Mouse (Mus musculus) left cerebral cortex, adult 18-20 months (tissue): Measurements from ENCODE around the gene Naga. TPM values are rescaled to one million over a fixed set of nuclear protein-coding genes. Genes with fewer than 3 reads are reported as not detected.
A peak's percentile ranks its signal among the peaks of the same experiment; 100 is the strongest.
"Not testable (repeated sequence)": the region's sequence is repeated elsewhere in the genome, so short reads cannot be mapped to it uniquely, and the experiment has no call there.

Source experiments
- DNase-seq, 2 experiments: peaks; one replicate each; pipeline ENCODE4 v3.0.0; 2021 to 2022; ENCODE audit warnings: low spot score in 2 of 2, mixed read lengths in 1 of 2
- long read RNA-seq, 2 experiments: library from polyadenylated mRNA; stranded (forward); transcript quantifications; one replicate each; pipeline ENCODE4 v2.0.0; 2021
- total RNA-seq, 2 experiments: library from RNA; stranded (reverse); gene quantifications; 2 replicates each; pipeline ENCODE4 v1.2.3; 2021

Gene Naga
- total RNA-seq, result 10 to 100 TPM; 29.1 to 30.2 TPM
- long read RNA-seq, experiment 1, transcript Naga-201 (10 exons, 1,913 nt), result major isoform, 12 of 33 reads
- long read RNA-seq, experiment 1, partial matches to known transcripts, result 7 of 33 reads
- long read RNA-seq, experiment 1, other reads (novel, unspliced or antisense), result 11 of 33 reads
- long read RNA-seq, experiment 2, transcript Naga-201 (10 exons, 1,913 nt), result major isoform, 13 of 14 reads
- long read RNA-seq, experiment 2, partial matches to known transcripts, result 0 of 14 reads
- long read RNA-seq, experiment 2, other reads (novel, unspliced or antisense), result 0 of 14 reads

DNA sequence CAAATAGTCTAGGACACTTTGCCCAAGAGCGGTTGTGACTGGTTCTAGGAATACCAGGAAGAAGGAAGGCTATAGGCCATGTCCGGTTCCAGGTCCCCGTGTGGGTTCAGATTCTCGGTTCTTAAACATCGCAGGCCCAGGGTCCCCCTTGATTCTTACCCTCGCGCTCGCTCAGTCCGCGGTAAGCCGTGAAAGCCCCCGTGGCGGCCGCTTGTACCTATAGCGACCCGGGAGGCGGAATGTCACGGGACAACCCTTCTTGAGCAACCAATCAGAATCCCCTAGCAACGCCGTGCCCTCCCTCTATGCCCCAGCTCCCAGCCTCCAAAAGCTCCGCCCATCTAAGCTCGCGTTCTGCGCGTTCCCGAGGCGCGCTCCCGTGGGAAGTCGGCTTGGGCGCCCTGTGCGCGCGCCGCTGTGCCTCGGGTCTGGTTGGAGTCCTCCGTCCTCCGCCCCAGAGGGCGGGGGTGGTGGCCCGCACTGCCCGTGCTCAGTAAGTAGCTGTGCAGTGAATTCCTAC lies at the start of gene Naga, which contains the start of the genes Pheta2 and Smdt1:
Gene Naga, minus strand, starts transcription at position 333 of the 520 bp plus-strand sequence.
Gene Pheta2, plus strand, starts transcription at position 350 of the 520 bp plus-strand sequence.
Gene Smdt1, plus strand, starts transcription at position 367 of the 520 bp plus-strand sequence.
- peak; percentile 92 to 93 for DNase-seq

DNA sequence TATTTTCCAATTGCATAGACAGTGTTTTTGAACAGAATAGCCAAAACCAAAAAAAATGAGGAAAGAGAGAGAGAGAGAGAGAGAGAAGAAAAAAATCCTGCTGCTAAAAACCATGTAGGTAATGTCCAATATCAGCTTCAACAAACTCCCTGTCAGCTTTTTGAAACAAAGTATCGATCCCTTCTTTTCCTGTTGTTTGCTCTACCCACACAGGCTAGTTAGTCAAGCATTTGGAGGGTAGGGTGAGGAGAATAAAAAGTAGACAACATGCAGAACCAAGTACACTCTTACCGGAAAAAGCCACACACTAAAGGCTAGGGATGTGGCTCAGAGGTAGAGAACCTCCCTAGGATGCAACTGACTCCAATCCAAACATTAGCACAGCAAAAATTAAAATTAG lies 47.0 kb upstream of the Naga start:
- no peak for DNase-seq

DNA sequence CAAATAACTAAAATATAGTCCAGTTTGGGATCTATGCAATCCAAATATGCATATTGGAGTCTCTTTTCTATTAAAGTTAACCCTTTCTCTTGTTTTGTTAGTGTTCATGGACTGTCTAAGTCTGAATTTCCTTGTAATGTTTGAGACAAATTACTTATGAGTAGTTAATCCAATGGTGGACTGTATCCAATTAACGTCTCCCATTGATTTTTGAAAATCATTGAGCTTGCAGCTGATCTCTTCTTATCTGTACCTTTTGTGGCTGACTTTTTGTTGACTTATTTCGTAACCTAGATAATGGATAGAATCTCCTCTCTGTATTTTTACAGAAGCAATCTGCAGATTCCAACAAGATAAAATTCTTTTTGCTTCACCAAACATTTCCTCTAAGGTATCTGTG lies 43.7 kb upstream of the Naga start:
- DNase-seq, result no peak

DNA sequence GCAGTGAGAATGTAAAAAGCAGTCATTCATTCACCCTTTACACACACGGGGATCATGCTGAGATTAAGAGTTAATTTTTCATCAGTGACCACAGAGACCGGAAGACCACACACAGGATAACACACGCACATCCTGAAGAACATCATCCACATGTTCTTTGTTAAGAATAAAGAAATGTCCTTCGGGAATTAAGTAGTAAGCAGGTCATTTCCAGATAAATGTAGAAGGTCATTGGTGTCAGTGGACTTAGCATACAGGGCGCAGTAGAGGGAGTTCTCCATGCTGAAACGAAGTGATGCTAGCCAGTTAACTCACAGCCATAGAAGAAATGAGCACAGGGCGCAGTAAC lies 42.0 kb upstream of the Naga start:
- DNase-seq, result no peak

DNA sequence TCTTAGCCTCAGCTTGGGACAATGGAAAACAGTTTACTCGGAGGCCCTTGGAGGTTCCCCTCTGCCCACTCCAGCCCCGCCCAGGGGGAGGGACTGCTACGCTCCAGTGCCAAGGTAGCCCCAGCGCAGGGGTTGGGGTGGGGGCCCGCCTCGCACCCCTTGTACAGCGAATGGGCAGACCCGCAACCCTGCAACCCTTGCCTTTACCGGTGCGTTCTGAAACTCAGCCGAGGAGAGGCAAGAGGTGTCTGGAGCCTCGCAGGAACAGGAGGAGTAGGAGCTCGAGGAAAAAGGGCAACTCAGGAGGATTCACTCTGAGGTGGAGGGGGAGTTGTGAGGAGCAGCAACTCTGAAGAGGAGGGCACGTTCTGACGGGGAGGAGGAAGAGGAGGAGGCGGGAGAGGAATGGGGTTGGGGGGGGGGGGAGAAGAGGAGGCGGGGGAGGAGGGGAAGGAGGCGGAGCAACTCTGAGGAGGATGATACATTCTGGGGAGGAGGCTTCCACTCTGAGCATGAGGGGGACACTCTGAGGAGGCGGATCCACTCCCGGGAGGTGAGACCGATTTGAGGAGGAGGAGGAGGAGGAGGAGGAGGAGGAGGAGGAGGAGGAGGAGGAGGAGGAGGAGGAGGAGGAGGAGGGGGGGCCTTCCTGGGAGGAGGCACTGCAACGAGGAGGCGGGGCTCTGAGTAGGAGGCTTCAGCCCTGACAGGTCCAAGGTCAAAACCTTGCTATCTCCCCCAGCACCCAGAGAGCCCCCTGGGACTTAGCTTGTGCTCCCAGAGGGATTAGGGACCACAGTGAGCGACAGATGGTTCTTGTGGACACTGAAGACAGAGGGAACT lies 41.4 kb upstream of the Naga start, which contains the start of gene Cyp2d22:
Gene Cyp2d22, minus strand, starts transcription at position 390 of the 843 bp plus-strand sequence.
- no peak for DNase-seq

DNA sequence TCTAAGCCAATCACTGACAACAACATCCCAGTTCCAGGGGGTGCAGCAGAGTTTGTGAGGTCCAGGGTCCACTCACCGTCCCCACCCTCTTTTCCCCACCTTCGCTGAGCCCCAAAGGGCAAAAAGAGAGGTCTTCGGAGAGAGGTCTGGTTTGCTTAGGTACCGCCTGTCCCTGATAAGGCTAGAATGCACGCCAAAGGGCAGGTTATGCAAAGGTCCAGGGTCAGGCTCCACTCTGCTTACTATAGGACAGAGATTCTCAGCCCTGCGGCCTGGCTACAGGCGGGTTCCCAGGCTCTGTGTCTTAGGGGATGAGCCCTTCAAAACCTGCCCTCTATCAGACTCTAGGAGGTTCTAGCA lies 40.8 kb upstream of the Naga start:
- no peak for DNase-seq

DNA sequence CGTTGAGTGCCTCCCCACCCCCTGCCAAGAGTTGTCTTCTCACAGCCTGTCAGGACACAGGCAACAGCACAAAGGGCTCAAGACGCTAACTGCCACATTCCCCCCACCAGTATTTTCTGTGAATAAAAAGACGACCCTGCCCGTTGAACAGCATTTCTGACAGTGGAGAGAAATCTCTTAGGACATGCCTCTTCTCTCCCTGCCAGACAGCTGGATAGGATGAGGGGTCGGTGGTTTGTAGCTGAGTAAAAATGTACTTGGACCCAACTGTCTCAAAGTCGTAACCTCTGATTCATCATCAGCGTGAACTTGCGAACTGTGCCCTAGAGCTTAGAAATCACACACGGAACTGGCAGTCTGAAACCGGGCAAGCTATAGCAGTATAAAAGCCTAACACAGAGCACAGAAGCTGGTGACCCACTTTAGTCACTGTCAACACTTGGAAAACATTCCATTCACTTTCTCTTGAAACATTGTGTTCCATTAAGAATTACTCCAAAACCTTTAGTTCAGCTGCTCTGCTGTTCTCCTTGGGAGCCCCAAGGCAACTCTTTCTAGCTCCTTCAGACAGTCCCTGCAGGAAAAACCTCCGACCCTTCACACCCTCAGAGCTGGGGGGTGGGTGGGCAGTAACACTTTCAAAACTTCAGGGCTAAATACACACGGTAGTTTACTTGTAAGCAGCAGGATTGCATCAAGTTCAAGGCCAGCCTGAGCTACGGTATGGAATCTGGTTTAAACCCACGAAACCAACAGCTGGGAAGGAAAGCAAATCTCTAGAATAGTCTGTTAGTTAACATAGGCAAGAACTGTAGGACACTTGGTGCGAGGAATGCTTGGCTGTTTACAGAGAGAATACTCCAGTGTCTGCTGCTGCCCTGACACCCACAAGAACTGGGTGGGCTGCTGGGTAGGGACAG lies 39.8 kb upstream of the Naga start:
- DNase-seq, result no peak

DNA sequence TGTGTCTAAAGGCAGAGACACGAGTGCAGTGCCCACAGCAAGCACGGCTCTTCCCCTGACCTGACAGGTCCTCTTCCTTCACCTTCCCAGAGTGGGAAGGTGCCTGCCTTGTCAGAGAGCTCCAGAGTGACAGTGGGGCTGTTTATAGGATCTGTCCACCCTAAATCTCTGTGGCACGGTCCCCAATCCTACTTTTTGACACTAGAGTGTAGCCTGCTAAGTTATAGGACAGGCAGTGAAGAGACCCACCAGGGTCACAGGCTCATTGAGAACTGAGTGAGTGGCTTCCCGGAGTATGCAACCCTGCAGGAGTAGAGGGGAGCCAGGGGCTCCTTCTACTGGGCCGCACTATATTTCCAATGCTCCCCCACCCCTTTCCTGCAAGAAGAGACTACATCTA lies 39.0 kb upstream of the Naga start:
- no peak for DNase-seq

DNA sequence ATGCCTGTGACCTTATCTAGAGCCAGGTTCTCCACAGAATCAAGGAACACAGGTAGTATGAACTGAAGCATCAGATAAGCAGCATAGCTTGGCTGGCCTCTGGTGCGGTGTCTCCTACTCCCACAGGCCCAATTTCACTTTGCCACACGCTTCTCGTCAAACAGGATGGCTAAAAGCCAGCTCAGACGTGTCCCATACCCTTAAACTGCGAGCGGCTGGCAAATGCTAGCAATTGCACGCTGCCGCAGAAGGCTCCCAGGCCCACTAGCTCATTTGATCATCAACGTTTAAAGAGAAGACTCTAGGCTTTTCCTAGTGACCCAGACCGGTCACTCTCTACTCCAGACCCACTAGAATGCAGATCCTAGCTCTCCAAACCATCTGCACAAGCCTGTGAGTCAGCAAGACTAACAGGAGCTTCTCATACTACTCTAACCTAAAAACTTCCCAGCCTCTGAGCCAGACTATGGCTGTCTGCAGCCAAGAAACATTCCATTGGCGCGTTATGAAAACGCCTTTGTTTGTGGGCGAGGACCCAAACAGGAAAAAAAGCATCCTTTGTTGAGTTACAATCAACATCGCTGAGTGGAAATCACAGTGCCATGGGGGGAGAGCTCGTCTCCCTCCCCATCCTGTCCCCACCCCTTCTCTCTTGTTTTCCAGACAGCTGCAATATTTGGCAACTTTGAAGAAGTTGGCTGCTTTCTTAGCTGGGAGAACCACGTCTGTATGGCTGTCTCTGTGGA lies 37.8 kb upstream of the Naga start:
- DNase-seq, result peak; percentile 32 to 56

DNA sequence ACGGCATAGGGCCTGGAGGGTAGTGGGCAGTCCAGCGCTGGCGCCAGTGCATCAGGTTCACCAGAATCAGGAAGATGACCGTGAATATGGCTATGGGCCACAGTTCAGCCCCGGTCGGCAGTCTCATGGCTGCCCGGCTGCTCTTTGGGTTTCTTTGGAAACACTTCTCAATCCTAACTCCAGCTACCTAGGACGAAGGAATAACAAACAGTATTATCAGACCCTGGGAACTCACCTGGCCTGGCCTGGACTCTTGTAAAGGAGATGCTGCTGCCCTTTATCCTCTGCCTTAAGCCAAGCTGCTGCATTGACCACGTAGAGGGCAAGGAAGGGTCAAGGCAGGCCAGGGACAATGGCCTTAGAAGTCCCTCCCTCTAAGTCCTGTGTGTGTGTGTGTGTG lies 37.1 kb upstream of the Naga start:
- no peak for DNase-seq

DNA sequence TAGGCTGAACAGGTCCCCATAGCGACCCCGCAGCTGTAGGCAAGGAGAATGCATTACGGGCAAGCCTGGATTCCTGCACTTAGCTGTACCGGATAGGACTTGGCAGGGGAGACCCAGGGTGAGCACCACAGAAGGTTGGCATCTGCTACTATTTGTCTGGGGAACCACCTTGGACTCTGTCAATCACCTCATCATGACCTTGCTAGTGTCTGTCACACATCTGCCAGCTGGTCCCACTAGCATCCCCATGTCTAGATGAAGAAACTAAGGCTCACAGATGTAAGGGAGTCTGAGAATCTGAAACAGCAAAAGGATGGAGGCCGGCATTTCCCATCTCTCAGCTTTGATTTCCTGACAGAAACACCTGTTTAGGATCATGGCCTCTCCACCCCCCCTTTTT lies 35.7 kb upstream of the Naga start:
- DNase-seq, result no peak

DNA sequence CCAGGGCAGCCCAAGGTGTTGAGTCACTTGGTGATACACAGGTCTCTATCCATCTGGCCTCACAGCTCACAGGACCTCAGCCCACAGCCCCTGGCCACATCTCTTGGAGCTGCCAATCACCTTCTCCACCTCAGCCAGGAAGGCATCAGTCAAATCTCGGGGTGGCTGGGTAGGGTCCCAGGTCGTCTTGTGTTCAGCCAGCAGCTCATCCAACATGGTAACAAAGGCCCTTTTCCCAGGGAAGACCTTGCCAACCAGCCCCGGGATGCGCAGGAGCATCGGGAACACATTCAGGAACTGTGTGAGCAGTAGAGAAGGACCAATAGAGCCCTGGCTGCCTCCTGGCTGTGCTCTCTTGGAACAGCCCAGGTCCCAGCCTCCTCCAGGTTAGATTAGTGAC lies 34.3 kb upstream of the Naga start:
- no peak for DNase-seq

DNA sequence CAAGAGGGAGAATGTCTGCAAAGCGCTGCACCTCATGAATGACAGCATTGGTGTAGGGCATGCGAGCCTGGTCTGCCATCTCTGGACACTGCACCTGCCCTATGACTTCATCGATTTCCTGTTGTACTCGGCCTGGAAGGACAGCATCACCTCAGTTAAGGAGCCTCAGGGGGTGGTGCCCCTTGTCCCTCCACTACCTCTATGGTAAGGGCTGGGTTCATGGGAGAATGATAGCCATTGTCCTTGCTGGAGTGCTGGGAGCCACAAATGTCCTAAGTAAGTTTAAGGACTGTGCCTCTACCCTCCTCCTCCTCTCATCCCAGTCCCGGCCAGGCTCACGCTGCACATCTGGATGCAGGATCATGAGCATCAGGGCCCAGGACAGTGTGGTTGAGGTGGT lies 33.7 kb upstream of the Naga start:
- no peak for DNase-seq

DNA sequence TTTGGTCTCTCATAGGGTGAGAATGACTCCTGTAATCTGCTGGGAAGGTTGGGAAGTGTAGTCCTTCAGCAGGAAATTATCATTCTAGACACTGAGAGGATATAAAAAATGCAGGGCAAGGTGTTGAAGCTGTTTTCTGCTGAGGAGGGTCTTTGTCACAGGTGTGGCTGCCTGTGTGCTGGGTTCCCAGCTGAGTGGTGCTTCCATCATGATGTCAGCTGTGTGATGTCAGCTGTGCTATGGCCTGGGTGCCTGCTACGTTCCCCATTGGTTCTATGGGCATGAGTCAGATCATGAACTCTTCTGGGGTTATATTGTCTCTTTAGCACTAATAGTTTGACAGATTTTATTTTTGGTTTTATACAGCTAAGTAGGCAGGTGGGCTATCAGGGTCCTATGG lies 30.1 kb upstream of the Naga start:
- no peak for DNase-seq

DNA sequence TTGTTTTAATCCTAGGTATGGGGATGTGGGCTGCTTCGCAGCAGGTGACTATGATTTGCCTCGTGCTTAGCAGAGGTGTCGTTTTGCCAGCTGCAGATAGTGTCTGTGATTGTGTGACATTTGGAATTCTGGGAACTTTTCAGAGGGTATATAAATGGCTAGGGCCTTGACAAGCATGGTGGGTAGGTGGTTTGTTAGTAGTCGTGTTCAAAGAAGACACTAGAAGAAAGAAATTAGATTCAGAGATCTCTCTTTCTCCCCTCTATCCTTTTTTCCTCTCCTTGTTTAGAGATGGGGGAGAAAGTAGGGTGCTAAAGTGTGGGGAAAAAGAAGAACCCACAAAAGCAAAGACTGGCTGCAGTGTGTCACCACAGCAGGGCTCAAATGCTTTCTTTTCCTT lies 29.4 kb upstream of the Naga start:
- no peak for DNase-seq

DNA sequence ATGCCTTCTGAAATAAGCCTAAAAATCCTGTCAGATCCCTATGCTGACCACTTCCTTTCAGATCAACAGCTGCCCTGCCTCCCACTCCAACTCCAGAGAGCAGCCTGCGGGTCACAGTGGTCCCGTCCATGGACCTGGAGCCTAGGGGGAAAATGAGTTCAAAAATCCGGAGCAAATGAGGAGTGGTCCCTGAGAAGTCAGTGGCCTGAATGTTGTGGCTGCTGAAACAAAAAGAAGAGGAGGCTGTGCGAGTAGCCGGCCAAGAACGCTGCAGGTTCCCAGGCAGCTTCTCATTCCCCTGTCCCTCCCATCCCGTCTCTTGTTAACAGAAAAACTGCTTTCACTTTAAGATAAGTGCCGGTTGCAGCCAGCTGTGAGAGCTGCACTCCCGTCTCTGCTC lies 25.8 kb upstream of the Naga start:
- not testable (repeated sequence) for DNase-seq

DNA sequence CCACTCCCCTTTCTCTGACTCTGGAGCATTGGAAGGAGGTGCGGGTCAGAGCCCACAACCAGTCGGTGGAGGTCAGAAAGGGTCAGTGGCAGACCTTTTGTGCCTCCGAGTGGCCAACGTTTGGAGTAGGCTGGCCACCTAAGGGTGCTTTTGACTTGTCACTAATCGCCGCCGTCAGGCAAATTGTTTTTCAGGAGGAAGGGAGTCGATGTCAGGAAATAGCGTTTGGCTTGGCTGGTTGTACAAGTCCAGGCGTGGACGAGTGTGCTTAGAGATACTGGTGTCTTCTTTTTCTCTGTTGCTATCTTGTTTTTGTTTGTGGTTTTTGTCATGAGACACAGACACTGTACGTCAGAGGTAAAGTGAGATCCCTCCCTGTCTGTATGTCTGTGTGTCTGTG lies 25.1 kb upstream of the Naga start:
- DNase-seq, result not testable (repeated sequence)

DNA sequence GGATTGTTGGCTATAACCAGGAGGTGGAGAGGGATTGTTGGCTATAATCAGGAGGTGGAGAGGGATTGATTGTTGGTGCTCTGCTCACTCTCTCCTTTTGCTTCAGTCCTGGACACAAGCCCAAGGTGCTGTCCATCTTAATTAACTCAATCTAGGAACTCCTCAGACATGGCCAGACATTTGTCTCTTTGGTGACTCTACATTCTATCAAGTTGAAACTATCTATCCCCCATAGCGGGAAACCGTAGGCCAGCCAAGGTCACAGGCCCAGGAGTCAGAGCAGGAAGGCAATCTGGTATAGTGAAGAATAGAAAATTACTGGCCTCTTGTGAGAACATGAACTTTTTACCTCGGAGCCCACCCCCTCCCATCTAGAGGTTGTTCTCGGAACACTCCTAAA lies 23.5 kb upstream of the Naga start:
- DNase-seq, result no peak

DNA sequence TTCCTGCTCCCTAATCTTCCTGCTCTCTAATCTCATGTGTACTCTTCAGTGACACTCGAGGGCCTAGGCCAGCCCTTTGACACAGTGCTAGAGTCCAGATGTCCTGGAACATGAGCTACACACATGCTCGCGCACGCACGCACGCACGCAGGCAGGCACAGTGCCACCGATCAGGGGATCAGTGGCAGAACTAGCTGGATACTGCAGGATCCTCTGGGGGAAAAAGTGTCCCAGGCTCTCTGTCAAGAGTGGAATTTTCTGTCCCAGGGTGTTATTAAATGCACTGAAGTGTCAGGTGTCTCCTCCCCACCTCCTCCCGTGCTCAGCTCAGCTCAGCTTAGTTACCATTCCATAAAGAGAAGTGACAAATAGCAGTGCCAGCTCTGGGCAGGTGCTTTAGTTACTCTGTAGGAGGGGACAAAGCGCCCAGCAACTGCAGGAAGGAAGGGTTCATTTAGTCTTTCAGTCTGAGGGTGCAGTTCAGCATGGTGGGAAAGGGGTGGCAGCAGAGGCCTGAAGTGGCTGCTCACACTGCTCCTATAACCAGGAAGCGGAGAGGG lies 22.8 kb upstream of the Naga start:
- no peak for DNase-seq
